Mouse (Mus musculus) midbrain, embryonic 10.5 days (tissue): ENCODE data around the gene Heatr1. TPM values are rescaled to one million over a fixed set of nuclear protein-coding genes. Genes with fewer than 3 reads are reported as not detected.

ENCODE experiments used
- DNase-seq: peaks from one replicate; pipeline ENCODE4 v3.0.0-alpha.2; 2017; ENCODE audit warnings: low spot score
- H3K27ac ChIP-seq: fragments of 300-500 bp; sonication (generic); replicated peaks from 2 replicates; pipeline ENCODE4 v1.5.1; 2016; ENCODE audit warnings: mild to moderate bottlenecking
- H3K27me3 ChIP-seq: fragments of 300-500 bp; sonication (generic); 2 replicates; pipeline ENCODE4 v1.6.1; 2016; ENCODE audit warnings: low read depth, mild to moderate bottlenecking; ENCODE audit not compliant: poor library complexity, severe bottlenecking
- H3K36me3 ChIP-seq: fragments of 300-500 bp; sonication (generic); 2 replicates; pipeline ENCODE4 v1.6.1; 2016; ENCODE audit warnings: mild to moderate bottlenecking, moderate library complexity
- H3K4me1 ChIP-seq: fragments of 300-500 bp; sonication (generic); 2 replicates; pipeline ENCODE4 v1.6.1; 2016
- H3K4me3 ChIP-seq: fragments of 300-500 bp; sonication (generic); 2 replicates; pipeline ENCODE4 v1.5.1; 2016; ENCODE audit warnings: mild to moderate bottlenecking, moderate library complexity
- H3K9me3 ChIP-seq: fragments of 300-500 bp; sonication (generic); replicated peaks from 2 replicates; pipeline ENCODE4 v1.6.1; 2016; ENCODE audit warnings: mild to moderate bottlenecking
- WGBS: fragments of 180-500 bp; shearing (Covaris S2); methylation state at CpG from one replicate; pipeline ENCODE4 v1.1.7; 2016; 5-methylcytosine and 5-hydroxymethylcytosine counted together
- polyA plus RNA-seq: library from polyadenylated mRNA; unstranded; fragments of >200 nt; fragmentation: Nextera tagmentation; extraction: Ambion mirVana; gene quantifications from 2 replicates; pipeline ENCODE4 v1.2.1, GENCODE M21; 2016

Heatr1 gene
- 30.9 and 37.4 TPM in 2 replicates for polyA plus RNA-seq

DNA sequence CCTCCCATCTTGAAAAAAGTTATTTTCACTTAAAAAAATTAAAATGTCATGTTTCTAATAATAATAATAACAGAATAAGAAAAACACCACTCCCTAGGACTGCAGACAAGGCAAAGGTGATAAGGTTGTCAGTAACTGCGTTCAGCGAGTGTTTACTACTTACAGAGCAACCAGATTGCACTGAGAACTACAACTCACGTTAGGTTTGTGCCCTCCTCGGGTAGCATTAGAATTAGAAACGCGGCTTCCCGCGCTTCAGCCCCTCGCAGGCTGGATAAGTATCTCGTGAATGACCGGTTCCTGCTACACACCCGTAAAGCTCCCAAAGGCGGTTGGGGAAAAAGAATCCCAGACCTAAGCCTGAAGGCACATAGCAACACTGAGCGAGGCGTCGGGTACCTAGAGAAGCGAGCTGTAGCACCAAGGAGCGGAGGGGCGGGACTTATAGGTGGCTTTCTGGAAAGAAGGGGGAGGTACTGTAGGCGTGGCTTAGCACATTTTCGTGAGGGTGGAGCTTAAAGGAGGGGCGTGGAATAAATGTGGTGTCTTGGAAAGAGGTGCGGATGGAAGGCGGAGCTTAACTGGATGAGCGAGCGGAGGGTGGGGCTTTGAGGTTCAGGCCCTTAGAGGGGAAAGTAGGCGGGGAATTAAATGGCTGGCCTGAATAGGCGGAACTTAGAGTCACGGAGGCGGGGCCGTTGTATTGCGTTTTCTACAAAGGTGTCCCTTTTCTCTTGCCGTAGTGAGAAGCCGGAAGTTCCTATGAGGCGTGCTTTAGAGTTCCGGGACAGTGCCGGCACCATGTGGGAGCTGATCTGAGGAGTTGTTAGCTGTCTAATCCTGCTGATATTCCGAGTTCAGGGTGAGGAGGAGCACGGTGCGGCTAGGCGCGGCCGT, at the start of gene Heatr1:
Gene Heatr1 (plus strand): TSS at position 419 of the 897 bp plus-strand sequence.
- peaks cover 13% of the 10 kb centered on the region for H3K4me1 ChIP-seq
- H3K36me3 ChIP-seq, result peaks cover 27% of the 10 kb centered on the region
- peak; percentile 95 for DNase-seq
- H3K27ac ChIP-seq, result peak within 1 kb of the TSS; percentile 78
- H3K4me3 ChIP-seq, result peak within 1 kb of the TSS; percentile 92
- peaks cover 15% of the 10 kb centered on the region for H3K27me3 ChIP-seq
- WGBS, result under 1% methylated on average over 43 of the region's 43 CpGs
- no peaks in the 10 kb centered on the region for H3K9me3 ChIP-seq

DNA sequence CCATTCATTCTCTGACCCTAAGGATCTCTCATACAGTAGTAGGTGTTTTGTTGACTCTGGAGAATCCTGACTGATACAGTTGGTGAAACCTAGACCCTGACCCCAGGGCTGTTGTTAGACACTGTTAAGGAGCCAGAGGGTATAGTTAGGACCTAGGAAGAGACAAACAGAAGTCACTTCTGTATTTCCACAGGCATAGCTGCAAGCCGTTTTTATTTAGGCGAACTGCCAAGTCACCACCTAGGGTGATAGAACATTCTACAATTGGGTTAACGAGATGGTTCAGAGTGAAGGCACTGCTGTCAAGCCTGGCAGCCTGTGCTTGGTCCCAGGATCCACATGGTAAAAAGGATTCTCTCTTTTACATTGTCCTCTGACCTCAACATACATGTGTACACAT, 48.0 kb upstream of the Heatr1 start:
- Histone ChIP-seq H3K4me1 (no peaks in the 10 kb centered on the region), H3K4me3 (no peak overlapping the region), H3K27ac (no peak overlapping the region), H3K36me3 (no peaks in the 10 kb centered on the region), H3K27me3 (no peaks in the 10 kb centered on the region), H3K9me3 (no peaks in the 10 kb centered on the region)
- no peak for DNase-seq
- whole genome bisulfite sequencing, result 89% methylated on average over 3 of the region's 3 CpGs

GRCm38 (mm10) chr13:12349197-12349824, 45.5 kb upstream of the Heatr1 start:
- no peak for DNase-seq
- Histone ChIP-seq H3K27ac (no peak overlapping the region), H3K36me3 (no peaks in the 10 kb centered on the region), H3K4me3 (no peak overlapping the region), H3K9me3 (no peaks in the 10 kb centered on the region), H3K4me1 (no peaks in the 10 kb centered on the region), H3K27me3 (no peaks in the 10 kb centered on the region)
- WGBS, result 82% methylated on average over 13 of the region's 13 CpGs

DNA sequence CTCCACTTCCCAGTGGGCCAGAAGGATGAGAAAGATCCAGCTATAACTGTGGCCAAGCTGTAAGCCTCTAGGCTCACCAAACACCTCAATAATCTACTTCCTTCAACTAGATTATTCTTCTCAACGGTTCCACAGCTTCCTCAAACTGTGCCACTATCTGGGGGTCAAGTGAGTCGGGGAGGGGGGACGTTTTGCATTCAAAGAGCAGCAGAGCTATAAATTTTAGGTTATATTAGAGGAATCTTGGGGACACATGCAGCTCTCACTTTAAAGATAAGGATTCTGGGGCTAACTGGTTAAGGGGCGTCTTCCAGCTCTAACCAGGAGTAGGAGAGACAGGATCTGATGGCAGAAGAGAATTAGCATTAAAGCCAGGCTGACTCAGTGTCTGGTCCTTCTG, 38.6 kb upstream of the Heatr1 start:
- Histone ChIP-seq H3K27me3 (no peaks in the 10 kb centered on the region), H3K4me3 (no peak overlapping the region), H3K9me3 (no peaks in the 10 kb centered on the region), H3K36me3 (no peaks in the 10 kb centered on the region), H3K27ac (no peak overlapping the region), H3K4me1 (no peaks in the 10 kb centered on the region)
- DNase-seq, result no peak
- WGBS, result 74% methylated on average over 4 of the region's 4 CpGs

DNA sequence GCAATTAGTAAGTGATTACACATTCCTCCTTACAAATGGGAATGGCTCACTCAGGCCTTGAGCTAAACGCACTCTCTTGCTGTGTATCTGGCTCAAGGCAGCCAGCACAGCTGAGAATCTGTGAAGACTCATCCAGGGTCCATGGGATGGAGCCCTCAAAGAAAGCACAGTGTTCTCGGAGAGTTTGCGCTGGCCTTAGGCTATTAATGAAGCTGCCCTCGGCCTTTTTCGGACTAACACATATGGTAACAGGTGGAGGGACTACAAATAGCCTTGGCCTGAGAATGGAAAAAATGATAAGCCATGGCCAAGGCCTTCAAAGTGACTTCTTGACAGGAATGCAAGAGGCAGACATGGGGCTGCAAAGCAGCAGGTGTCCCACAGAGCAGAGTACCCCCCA, 37.3 kb upstream of the Heatr1 start:
- 84% methylated on average over 5 of the region's 5 CpGs for WGBS

DNA sequence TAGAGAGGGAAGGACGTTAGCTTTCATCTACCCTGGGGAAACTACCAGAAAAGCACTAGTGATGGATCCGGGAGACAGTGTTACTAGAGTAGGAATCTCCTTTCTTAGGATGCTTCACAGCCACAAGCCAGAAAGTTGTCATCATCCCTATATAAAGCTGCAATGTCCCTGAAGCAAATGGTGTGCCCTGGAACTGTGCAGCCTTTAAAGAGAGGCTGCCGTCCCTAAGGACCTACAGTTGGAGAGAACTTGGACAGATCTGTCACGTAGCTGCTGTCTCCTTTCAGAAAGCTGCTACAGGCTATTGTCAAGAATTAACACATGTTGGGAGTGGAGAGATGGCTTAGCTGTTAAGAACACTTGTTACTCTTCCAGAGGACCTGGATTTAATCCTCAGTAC, 33.3 kb upstream of the Heatr1 start:
- WGBS, result 84% methylated on average over 4 of the region's 4 CpGs
- 0 out of 2 replicates have a peak, but pooled peaks cover 4% of the 10 kb centered on the region for H3K9me3 ChIP-seq
- no peaks in the 10 kb centered on the region for H3K36me3 ChIP-seq
- H3K27me3 ChIP-seq, result no peaks in the 10 kb centered on the region
- H3K4me1 ChIP-seq, result no peaks in the 10 kb centered on the region
- no peak for DNase-seq
- H3K4me3 ChIP-seq, result no peak overlapping the region
- H3K27ac ChIP-seq, result no peak overlapping the region

More for the DNA sequence above, 37.3 kb upstream of the Heatr1 start:
- Histone ChIP-seq H3K27me3 (no peaks in the 10 kb centered on the region), H3K4me1 (no peaks in the 10 kb centered on the region), H3K36me3 (no peaks in the 10 kb centered on the region), H3K4me3 (no peak overlapping the region), H3K9me3 (no peaks in the 10 kb centered on the region), H3K27ac (no peak overlapping the region)
- DNase-seq, result no peak

DNA sequence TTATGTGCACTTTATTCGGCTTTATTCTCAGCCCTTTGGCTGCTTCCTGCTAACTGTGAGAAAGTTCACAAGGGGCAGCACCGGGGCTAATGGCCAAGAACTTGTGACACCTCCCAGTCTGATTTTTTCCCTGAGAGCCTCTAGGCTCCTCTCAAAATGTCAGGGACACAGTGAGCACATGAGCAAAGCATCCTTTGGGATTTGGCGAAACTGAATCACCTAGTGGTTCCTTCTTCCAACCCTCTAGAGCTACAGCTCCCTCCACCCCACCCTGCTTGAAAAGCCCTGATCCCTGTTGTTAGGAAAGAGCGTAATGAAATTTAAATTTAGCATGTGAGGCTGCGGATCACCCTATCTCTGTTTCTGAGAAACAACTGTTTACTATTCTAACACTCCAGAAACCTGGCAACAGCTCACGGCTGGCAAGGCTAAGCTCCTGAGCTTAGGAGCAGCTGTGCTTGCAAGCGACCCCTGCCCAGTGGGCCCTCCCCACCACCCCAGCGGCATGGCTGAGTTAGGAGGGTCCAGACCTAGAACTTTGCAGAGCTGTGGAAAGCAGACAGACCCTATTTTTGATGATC, 25.7 kb upstream of the Heatr1 start:
- Histone ChIP-seq H3K4me3 (no peak overlapping the region), H3K27ac (no peak overlapping the region), H3K9me3 (no peaks in the 10 kb centered on the region), H3K36me3 (no peaks in the 10 kb centered on the region), H3K4me1 (no peaks in the 10 kb centered on the region), H3K27me3 (no peaks in the 10 kb centered on the region)
- DNase-seq, result no peak
- 62% methylated on average over 8 of the region's 8 CpGs for WGBS

- Histone ChIP-seq H3K36me3 (no peaks in the 10 kb centered on the region), H3K9me3 (no peaks in the 10 kb centered on the region), H3K4me3 (no peak overlapping the region), H3K27ac (no peak overlapping the region), H3K4me1 (no peaks in the 10 kb centered on the region), H3K27me3 (no peaks in the 10 kb centered on the region)
- no peak for DNase-seq
- 86% methylated on average over 11 of the region's 11 CpGs for WGBS
Observed at GRCm38 (mm10) chr13:12369930-12370329, 24.9 kb upstream of the Heatr1 start.

- Histone ChIP-seq H3K27me3 (no peaks in the 10 kb centered on the region), H3K4me3 (no peak overlapping the region), H3K36me3 (no peaks in the 10 kb centered on the region), H3K4me1 (no peaks in the 10 kb centered on the region), H3K9me3 (no peaks in the 10 kb centered on the region), H3K27ac (no peak overlapping the region)
- DNase-seq, result no peak
- WGBS, result 88% methylated on average over 3 of the region's 3 CpGs
Observed at GRCm38 (mm10) chr13:12372755-12373154, 22.1 kb upstream of the Heatr1 start.

DNA sequence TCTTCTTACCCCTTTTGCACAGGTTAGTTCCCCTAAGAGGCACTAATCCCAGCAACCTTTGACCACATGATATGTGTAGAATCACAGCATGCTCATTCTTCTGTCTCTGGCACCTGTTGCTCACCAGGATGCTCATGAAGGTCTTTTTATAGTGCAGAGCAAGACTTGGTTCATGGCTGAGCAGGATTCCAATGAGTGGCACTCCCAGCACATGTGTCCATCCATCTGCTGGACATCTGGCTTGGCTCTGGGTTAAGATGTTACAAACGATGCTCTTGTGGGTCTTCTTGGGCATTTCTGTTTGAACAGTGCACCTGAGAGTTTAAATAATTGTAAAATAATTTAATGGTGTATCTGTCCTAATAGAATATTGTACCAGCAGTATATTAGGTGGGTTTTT, 18.0 kb upstream of the Heatr1 start:
- WGBS, result 82% methylated on average over 1 of the region's 1 CpGs
- DNase-seq, result no peak
- Histone ChIP-seq H3K4me3 (no peak overlapping the region), H3K9me3 (no peaks in the 10 kb centered on the region), H3K27ac (no peak overlapping the region), H3K36me3 (no peaks in the 10 kb centered on the region), H3K27me3 (no peaks in the 10 kb centered on the region), H3K4me1 (no peaks in the 10 kb centered on the region)

GRCm38 (mm10) chr13:12384796-12385195, 10.0 kb upstream of the Heatr1 start:
- no peak for DNase-seq
- H3K27ac ChIP-seq, result no peak overlapping the region
- no peak overlapping the region for H3K4me3 ChIP-seq
- no peaks in the 10 kb centered on the region; the same call in 1 of the 2 replicates for H3K27me3 ChIP-seq
- H3K4me1 ChIP-seq, result peaks cover 4% of the 10 kb centered on the region; the same call in 1 of the 2 replicates
- no peaks in the 10 kb centered on the region for H3K9me3 ChIP-seq
- H3K36me3 ChIP-seq, result no peaks in the 10 kb centered on the region

DNA sequence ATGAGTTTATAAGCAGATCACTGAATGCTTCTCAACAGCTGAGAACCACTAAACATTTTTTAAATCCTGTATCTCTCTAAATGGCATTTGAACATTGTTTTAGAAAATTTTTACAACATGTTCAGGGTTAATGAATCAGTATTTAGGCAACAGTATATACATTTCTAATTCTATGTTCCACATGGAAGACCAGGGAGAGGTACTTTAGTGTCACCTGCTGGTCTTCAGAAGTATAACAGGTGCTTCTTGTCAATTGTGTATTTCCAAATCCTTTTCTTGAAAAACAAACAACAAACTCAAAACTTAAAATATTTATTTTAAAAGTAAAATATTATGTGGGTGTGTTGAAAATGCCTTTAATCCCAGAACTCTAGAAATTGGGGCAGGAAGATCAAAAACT, 8.5 kb upstream of the Heatr1 start:
- Histone ChIP-seq H3K4me1 (peaks cover 4% of the 10 kb centered on the region; the same call in 1 of the 2 replicates), H3K9me3 (no peaks in the 10 kb centered on the region), H3K27me3 (no peaks in the 10 kb centered on the region; the same call in 1 of the 2 replicates), H3K4me3 (no peak overlapping the region), H3K27ac (no peak overlapping the region), H3K36me3 (no peaks in the 10 kb centered on the region)
- DNase-seq, result no peak

GRCm38 (mm10) chr13:12395571-12395970, 744 bp downstream of the Heatr1 start:
- Histone ChIP-seq H3K27ac (peak overlapping the region; percentile 64), H3K27me3 (peaks cover 15% of the 10 kb centered on the region), H3K36me3 (peaks cover 34% of the 10 kb centered on the region), H3K9me3 (no peaks in the 10 kb centered on the region), H3K4me1 (peaks cover 13% of the 10 kb centered on the region), H3K4me3 (peak overlapping the region; percentile 92)
- under 1% methylated on average over 23 of the region's 23 CpGs for WGBS
- DNase-seq, result no peak
